Mouse (Mus musculus): ENCODE results near the gene Cfap61.

Cfap61 gene

GRCm38 (mm10) chr2:146073300-146073699 lies 138.7 kb downstream of the Cfap61 start:
- Histone ChIP-seq H3K9me3 (ENCODE audit: low read length) (peaks cover 49% of the 10 kb centered on the region), H3K36me3 (ENCODE audit: insufficient read depth, low read length) (no peaks in the 10 kb centered on the region), H3K4me1 (replicated peaks; ENCODE audit: low read depth, low read length) (peaks cover 25% of the 10 kb centered on the region), H3K27me3 (ENCODE audit: insufficient read depth, low read length) (no peaks in the 10 kb centered on the region), H3K4me3 (replicated peaks; ENCODE audit: low read length) (no peak overlapping the region)
- TF ChIP-seq POU5F1 (IDR thresholded peaks at IDR 0.05; ENCODE audit: borderline replicate concordance, low read length) (no peak), NANOG (IDR thresholded peaks at IDR 0.05; ENCODE audit: borderline replicate concordance, low read length) (peak; percentile 60; the same call in 1 of the 2 replicates)

GRCm38 (mm10) chr2:146077117-146077516 lies 142.5 kb downstream of the Cfap61 start:
- no peak overlapping the region for H3K4me3 ChIP-seq (replicated peaks; ENCODE audit: low read length)
- H3K9me3 ChIP-seq (ENCODE audit: low read length): peaks cover 50% of the 10 kb centered on the region
- H3K27me3 ChIP-seq (ENCODE audit: insufficient read depth, low read length): no peaks in the 10 kb centered on the region
- H3K36me3 ChIP-seq (ENCODE audit: insufficient read depth, low read length): no peaks in the 10 kb centered on the region
- TF ChIP-seq CTCF (conservative IDR thresholded peaks at IDR 0.05; ENCODE audit: low read length) (no peak), NANOG (IDR thresholded peaks at IDR 0.05; ENCODE audit: borderline replicate concordance, low read length) (no peak)
- H3K4me1 ChIP-seq (replicated peaks; ENCODE audit: low read depth, low read length): peaks cover 11% of the 10 kb centered on the region

- no peak for TF ChIP-seq POU5F1 (IDR thresholded peaks at IDR 0.05; ENCODE audit: borderline replicate concordance, low read length)
- no peaks in the 10 kb centered on the region for H3K36me3 ChIP-seq (ENCODE audit: insufficient read depth, low read length)
- no peak overlapping the region for H3K4me3 ChIP-seq (replicated peaks; ENCODE audit: low read length)
- H3K4me1 ChIP-seq (replicated peaks; ENCODE audit: low read depth, low read length): peaks cover 12% of the 10 kb centered on the region
- peaks cover 31% of the 10 kb centered on the region for H3K9me3 ChIP-seq (ENCODE audit: low read length)
- no peaks in the 10 kb centered on the region for H3K27me3 ChIP-seq (ENCODE audit: insufficient read depth, low read length)
These were observed 145.7 kb downstream of the Cfap61 start for GRCm38 (mm10) chr2:146080282-146080681.

- H3K36me3 ChIP-seq (ENCODE audit: insufficient read depth, low read length): no peaks in the 10 kb centered on the region
- TF ChIP-seq POU5F1 (IDR thresholded peaks at IDR 0.05; ENCODE audit: borderline replicate concordance, low read length) (no peak), CTCF (conservative IDR thresholded peaks at IDR 0.05; ENCODE audit: low read length) (no peak)
These were observed 148.8 kb downstream of the Cfap61 start for GRCm38 (mm10) chr2:146083326-146083871.

GRCm38 (mm10) chr2:146087411-146087810 lies 152.8 kb downstream of the Cfap61 start:
- Histone ChIP-seq H3K36me3 (ENCODE audit: insufficient read depth, low read length) (no peaks in the 10 kb centered on the region), H3K4me3 (replicated peaks; ENCODE audit: low read length) (no peak overlapping the region), H3K4me1 (replicated peaks; ENCODE audit: low read depth, low read length) (peaks cover 12% of the 10 kb centered on the region), H3K9me3 (ENCODE audit: low read length) (no peaks in the 10 kb centered on the region), H3K27me3 (ENCODE audit: insufficient read depth, low read length) (0 out of 2 replicates have a peak, but pooled peaks cover 5% of the 10 kb centered on the region)
- TF ChIP-seq POU5F1 (IDR thresholded peaks at IDR 0.05; ENCODE audit: borderline replicate concordance, low read length) (no peak), NANOG (IDR thresholded peaks at IDR 0.05; ENCODE audit: borderline replicate concordance, low read length) (no peak), CTCF (conservative IDR thresholded peaks at IDR 0.05; ENCODE audit: low read length) (no peak)

More at GRCm38 (mm10) chr2:146083326-146083871, 148.8 kb downstream of the Cfap61 start:
- Histone ChIP-seq H3K4me3 (replicated peaks; ENCODE audit: low read length) (no peak overlapping the region), H3K4me1 (replicated peaks; ENCODE audit: low read depth, low read length) (peaks cover 12% of the 10 kb centered on the region), H3K9me3 (ENCODE audit: low read length) (peaks cover under 1% of the 10 kb centered on the region; the same call in 1 of the 2 replicates), H3K27me3 (ENCODE audit: insufficient read depth, low read length) (0 out of 2 replicates have a peak, but pooled peaks cover 2% of the 10 kb centered on the region)

GRCm38 (mm10) chr2:146089157-146089692 lies 154.6 kb downstream of the Cfap61 start:
- Histone ChIP-seq H3K9me3 (ENCODE audit: low read length) (no peaks in the 10 kb centered on the region), H3K27me3 (ENCODE audit: insufficient read depth, low read length) (0 out of 2 replicates have a peak, but pooled peaks cover 5% of the 10 kb centered on the region), H3K36me3 (ENCODE audit: insufficient read depth, low read length) (no peaks in the 10 kb centered on the region), H3K4me3 (replicated peaks; ENCODE audit: low read length) (no peak overlapping the region), H3K4me1 (replicated peaks; ENCODE audit: low read depth, low read length) (peaks cover 4% of the 10 kb centered on the region; the same call in 1 of the 2 replicates)
- TF ChIP-seq POU5F1 (IDR thresholded peaks at IDR 0.05; ENCODE audit: borderline replicate concordance, low read length) (no peak), CTCF (conservative IDR thresholded peaks at IDR 0.05; ENCODE audit: low read length) (no peak), NANOG (IDR thresholded peaks at IDR 0.05; ENCODE audit: borderline replicate concordance, low read length) (no peak)

GRCm38 (mm10) chr2:146097532-146097931 lies 162.9 kb downstream of the Cfap61 start:
- H3K36me3 ChIP-seq (ENCODE audit: insufficient read depth, low read length): no peaks in the 10 kb centered on the region
- H3K4me1 ChIP-seq (replicated peaks; ENCODE audit: low read depth, low read length): peaks cover 14% of the 10 kb centered on the region
- TF ChIP-seq POU5F1 (IDR thresholded peaks at IDR 0.05; ENCODE audit: borderline replicate concordance, low read length): no peak
- TF ChIP-seq CTCF (conservative IDR thresholded peaks at IDR 0.05; ENCODE audit: low read length): no peak
- TF ChIP-seq NANOG (IDR thresholded peaks at IDR 0.05; ENCODE audit: borderline replicate concordance, low read length): no peak
- no peaks in the 10 kb centered on the region for H3K9me3 ChIP-seq (ENCODE audit: low read length)
- no peak overlapping the region for H3K4me3 ChIP-seq (replicated peaks; ENCODE audit: low read length)
- peaks cover 30% of the 10 kb centered on the region; the same call in 1 of the 2 replicates for H3K27me3 ChIP-seq (ENCODE audit: insufficient read depth, low read length)

- H3K9me3 ChIP-seq (ENCODE audit: low read length): no peaks in the 10 kb centered on the region
- H3K36me3 ChIP-seq (ENCODE audit: insufficient read depth, low read length): no peaks in the 10 kb centered on the region
- H3K27me3 ChIP-seq (ENCODE audit: insufficient read depth, low read length): peaks cover 34% of the 10 kb centered on the region; the same call in 1 of the 2 replicates
- TF ChIP-seq CTCF (conservative IDR thresholded peaks at IDR 0.05; ENCODE audit: low read length) (no peak), NANOG (IDR thresholded peaks at IDR 0.05; ENCODE audit: borderline replicate concordance, low read length) (peak; percentile 82; the same call in 1 of the 2 replicates), POU5F1 (IDR thresholded peaks at IDR 0.05; ENCODE audit: borderline replicate concordance, low read length) (no peak)
- peaks cover 12% of the 10 kb centered on the region for H3K4me1 ChIP-seq (replicated peaks; ENCODE audit: low read depth, low read length)
- no peak overlapping the region for H3K4me3 ChIP-seq (replicated peaks; ENCODE audit: low read length)
These were observed 164.5 kb downstream of the Cfap61 start for GRCm38 (mm10) chr2:146098853-146099717.

Data from E14TG2a.4 (cell line).